Mouse (Mus musculus): Measurements from ENCODE around the gene Mt2.

DNA sequence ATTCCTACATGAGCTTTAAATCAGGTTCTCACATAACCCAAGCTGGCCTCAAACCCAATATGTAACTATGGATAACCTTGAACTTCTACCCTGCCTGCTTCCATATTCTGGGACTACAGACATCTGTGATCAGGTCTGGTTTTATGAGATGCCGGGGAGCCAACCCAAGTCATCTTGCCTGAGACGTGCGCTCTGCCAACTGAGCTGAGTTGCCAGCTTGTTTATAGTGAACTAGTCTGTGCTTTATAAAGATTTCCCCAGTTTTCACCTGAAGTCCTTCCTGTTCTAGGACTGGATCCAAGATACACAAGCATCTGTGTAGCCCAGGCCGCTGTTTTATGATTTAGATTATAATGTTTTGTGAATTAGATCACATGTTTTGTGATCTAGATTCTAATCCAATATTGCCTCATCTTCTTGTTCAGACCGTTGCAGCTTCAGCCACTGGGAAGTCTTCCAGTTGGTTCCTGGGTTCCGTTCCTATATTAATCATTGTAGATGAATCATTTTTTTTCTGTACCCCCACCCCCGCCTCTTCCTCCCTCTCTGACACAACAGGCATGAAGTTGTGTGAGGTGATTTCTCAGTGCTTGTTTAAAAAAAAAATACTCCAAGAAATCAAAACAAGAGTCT is 22.2 kb downstream of the Mt2 start:
- TF ChIP-seq CTCF (IDR thresholded peaks at IDR 0.05; ENCODE audit: extremely low read depth, insufficient read length, insufficient replicate concordance, low read depth, low read length) (no peak), POLR2A (IDR thresholded peaks at IDR 0.05; ENCODE audit: low read depth, low read length) (no peak)
